Mouse (Mus musculus): Measurements from ENCODE around the gene Ece2. TPM values are rescaled to one million over a fixed set of nuclear protein-coding genes. Genes with fewer than 3 reads are reported as not detected.

The Ece2 gene
- polyA plus RNA-seq, 1 experiment from 2014 or later: 3.3 TPM

DNA sequence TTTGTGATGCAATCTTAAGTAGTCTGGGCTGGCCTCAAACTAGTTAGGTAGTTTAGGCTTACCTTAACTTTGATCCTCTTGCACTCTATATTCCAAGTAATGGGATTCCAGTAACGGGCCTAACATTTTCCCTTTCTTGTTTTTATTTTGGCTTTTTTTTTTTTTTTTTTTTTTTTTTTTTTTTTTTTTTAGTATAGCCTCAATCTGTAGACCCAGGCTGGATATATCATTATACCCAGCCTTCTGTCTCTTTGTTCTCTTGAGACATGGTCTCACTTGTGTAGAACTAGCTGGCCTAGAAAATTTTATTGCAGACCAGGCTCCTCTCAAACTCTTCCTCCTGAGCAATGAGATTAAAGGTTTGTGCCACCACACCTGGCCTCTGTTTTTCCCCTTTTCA is 62.0 kb downstream of the Ece2 start:
- ATAC-seq (ENCODE audit: low read depth) (no peak), DNase-seq (ENCODE audit: low spot score) (no peak)
- H3K27ac ChIP-seq (replicated peaks; ENCODE audit: low read depth, low read length): no peak overlapping the region
- no peak overlapping the region for H3K4me3 ChIP-seq (ENCODE audit: low read depth, low read length)
- 63% methylated on average over 1 of the region's 1 CpGs for WGBS
- H3K36me3 ChIP-seq (ENCODE audit: control insufficient read depth, insufficient read depth, low read length): peaks cover 58% of the 10 kb centered on the region
- H3K9ac ChIP-seq (ENCODE audit: low read depth, low read length): no peak overlapping the region
- H3K9me3 ChIP-seq (ENCODE audit: control insufficient read depth, low read length): no peaks in the 10 kb centered on the region
- H3K4me2 ChIP-seq (ENCODE audit: low read depth, low read length): no peak overlapping the region
- H3K4me1 ChIP-seq (ENCODE audit: control insufficient read depth, insufficient read depth, low read length): peaks cover 15% of the 10 kb centered on the region
- no peaks in the 10 kb centered on the region for H3K27me3 ChIP-seq (replicated peaks; ENCODE audit: control insufficient read depth, insufficient read depth, low read length)

DNA sequence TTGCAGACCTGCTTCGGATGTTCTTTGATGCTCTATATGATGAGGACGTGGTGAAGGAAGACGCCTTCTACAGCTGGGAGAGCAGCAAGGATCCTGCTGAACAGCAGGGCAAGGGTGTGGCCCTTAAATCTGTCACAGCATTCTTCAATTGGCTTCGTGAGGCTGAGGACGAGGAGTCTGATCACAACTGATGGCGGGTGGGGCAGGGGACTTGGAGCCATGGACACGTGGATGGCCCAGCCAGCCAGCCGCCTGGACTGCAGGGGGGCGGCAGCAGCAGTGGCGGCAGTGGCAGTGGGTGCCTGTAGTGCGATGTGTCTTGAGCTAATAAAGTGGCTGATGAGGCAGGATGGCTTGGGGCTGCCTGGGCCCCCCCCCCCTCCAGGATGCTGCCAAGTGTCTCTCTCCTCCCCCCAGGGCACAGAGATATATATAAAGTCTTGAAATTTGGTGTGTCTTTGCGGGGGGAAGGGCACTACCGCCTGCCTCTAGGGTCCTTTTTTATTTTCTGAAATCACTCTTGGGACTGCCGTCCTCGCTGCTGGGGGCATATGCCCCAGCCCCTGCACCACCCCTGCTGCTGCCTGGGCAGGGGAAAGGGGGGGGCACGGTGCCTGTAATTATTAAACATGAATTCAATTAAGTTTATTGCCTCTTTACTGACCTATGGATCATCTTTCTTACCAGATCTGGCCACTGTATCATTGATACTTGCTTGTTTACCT is 62.8 kb downstream of the Ece2 start:
- Histone ChIP-seq H3K9ac (ENCODE audit: low read depth, low read length) (peak overlapping the region; percentile 79; the same call in 1 of the 2 replicates), H3K4me2 (ENCODE audit: low read depth, low read length) (peak overlapping the region; percentile 94), H3K36me3 (ENCODE audit: control insufficient read depth, insufficient read depth, low read length) (peaks cover 51% of the 10 kb centered on the region), H3K4me1 (ENCODE audit: control insufficient read depth, insufficient read depth, low read length) (peaks cover 15% of the 10 kb centered on the region), H3K27me3 (replicated peaks; ENCODE audit: control insufficient read depth, insufficient read depth, low read length) (no peaks in the 10 kb centered on the region), H3K9me3 (ENCODE audit: control insufficient read depth, low read length) (no peaks in the 10 kb centered on the region), H3K27ac (replicated peaks; ENCODE audit: low read depth, low read length) (peak overlapping the region; percentile 92), H3K4me3 (ENCODE audit: low read depth, low read length) (peak overlapping the region; percentile 63)
- DNase-seq (ENCODE audit: low spot score) (no peak), ATAC-seq (ENCODE audit: low read depth) (no peak)
- 36% methylated on average over 16 of the region's 16 CpGs for WGBS

DNA sequence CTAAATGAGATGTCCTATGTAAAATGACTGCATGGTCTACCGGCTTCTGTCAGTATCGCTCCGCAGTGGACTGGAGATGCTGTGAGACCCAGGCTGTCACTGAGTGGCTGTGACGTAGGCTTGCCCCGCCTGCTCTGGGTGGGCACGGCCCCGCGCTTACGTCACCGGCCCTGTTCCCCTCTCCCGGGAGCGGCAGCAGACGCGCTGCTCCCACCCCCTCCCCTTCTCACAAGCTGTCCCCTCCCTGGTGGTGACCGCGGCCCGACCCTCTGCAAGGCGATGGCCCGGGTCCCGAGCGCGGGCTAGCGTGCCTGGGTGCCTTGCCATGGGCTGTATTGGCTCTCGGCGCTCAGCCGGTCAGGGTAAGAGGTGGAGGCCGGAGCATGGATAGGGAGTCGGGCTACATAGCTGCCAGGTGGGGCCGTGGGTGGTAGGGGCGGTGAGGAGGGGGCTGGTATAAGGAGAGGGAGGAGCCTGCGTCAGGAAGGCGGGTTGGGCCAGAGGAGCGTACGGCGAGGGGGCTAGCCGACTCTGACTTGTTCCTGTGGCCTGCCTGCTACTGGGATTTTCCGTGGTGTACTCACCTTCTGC is 63.6 kb downstream of the Ece2 start, which contains the start of gene Fam131a:
TSS of gene Fam131a (plus strand) at position 131 of the 591 bp plus-strand sequence.
- Histone ChIP-seq H3K4me3 (ENCODE audit: low read depth, low read length) (peak within 1 kb of the TSS; percentile 63), H3K4me2 (ENCODE audit: low read depth, low read length) (peak within 1 kb of the TSS; percentile 94), H3K4me1 (ENCODE audit: control insufficient read depth, insufficient read depth, low read length) (peaks cover 15% of the 10 kb centered on the region), H3K9me3 (ENCODE audit: control insufficient read depth, low read length) (no peaks in the 10 kb centered on the region), H3K27ac (replicated peaks; ENCODE audit: low read depth, low read length) (peak within 1 kb of the TSS; percentile 92), H3K36me3 (ENCODE audit: control insufficient read depth, insufficient read depth, low read length) (peaks cover 43% of the 10 kb centered on the region), H3K9ac (ENCODE audit: low read depth, low read length) (peak within 1 kb of the TSS; percentile 79), H3K27me3 (replicated peaks; ENCODE audit: control insufficient read depth, insufficient read depth, low read length) (no peaks in the 10 kb centered on the region)
- DNase-seq (ENCODE audit: low spot score) (peak; percentile 96), ATAC-seq (ENCODE audit: low read depth) (peak; percentile 94)
- WGBS: under 1% methylated on average over 30 of the region's 37 CpGs

DNA sequence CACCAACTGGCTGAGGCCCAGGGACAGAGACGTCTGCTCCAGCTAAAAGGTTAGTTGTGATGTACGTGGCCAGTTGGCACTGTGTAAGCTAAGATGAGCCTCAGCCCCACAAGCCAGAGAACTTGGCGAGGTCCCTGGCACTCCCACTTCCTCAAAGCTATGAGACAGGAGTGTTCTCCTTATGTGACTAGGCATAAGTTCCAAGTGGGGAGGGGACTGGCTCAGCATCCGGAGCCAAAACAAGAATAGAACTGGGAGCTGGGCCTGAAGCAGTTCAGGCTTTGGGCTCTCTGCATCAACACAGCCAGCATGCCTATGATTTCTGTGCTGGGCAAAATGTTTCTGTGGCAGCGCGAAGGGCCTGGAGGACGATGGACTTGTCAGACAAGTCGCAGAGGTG is 65.2 kb downstream of the Ece2 start:
- Histone ChIP-seq H3K4me3 (ENCODE audit: low read depth, low read length) (peak overlapping the region; percentile 37; the same call in 1 of the 2 replicates), H3K27ac (replicated peaks; ENCODE audit: low read depth, low read length) (peak overlapping the region; percentile 63; the same call in 1 of the 2 replicates), H3K36me3 (ENCODE audit: control insufficient read depth, insufficient read depth, low read length) (peaks cover 34% of the 10 kb centered on the region), H3K4me1 (ENCODE audit: control insufficient read depth, insufficient read depth, low read length) (peaks cover 15% of the 10 kb centered on the region), H3K4me2 (ENCODE audit: low read depth, low read length) (peak overlapping the region; percentile 74; the same call in 1 of the 2 replicates), H3K9ac (ENCODE audit: low read depth, low read length) (no peak overlapping the region), H3K27me3 (replicated peaks; ENCODE audit: control insufficient read depth, insufficient read depth, low read length) (no peaks in the 10 kb centered on the region), H3K9me3 (ENCODE audit: control insufficient read depth, low read length) (no peaks in the 10 kb centered on the region)
- 71% methylated on average over 8 of the region's 8 CpGs for WGBS
- ATAC-seq (ENCODE audit: low read depth) (no peak), DNase-seq (ENCODE audit: low spot score) (peak; percentile 59)

DNA sequence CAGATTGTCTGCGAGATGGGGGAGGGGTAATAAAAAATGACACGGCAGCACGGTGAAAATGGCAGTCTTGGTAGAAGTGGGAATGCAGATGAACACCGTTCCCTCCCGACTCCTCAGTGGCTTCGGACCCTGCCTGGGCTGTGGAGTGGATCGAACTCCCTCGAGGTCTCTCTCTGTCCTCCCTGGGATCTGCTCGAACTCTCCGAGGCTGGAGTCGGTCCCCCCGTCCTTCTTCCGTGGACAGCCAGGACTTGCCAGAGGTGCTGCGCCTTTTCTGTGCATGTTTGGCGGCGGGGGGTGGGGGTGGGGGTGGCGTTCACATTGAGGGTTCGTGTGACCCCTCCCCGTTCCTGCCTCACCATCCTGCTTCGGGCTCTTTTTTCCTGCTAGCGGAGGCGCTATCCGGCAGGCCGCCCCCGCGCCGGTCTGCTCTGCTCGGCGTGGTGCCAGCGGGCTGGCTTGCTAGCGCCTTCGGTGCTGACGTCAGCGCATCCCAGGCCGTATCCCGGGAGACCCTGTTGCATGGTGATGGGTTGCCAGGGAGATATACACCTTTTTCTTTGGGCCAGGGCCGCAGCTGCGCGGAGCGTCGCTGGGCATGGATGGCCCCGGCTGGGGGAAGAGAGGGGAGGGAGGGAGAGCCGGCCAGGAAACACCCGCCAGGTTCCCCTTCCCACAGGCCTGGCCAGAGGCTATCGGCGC is 66.1 kb downstream of the Ece2 start:
- ATAC-seq (ENCODE audit: low read depth) (peak; percentile 77), DNase-seq (ENCODE audit: low spot score) (peak; percentile 95)
- peaks cover 15% of the 10 kb centered on the region for H3K4me1 ChIP-seq (ENCODE audit: control insufficient read depth, insufficient read depth, low read length)
- H3K9me3 ChIP-seq (ENCODE audit: control insufficient read depth, low read length): no peaks in the 10 kb centered on the region
- H3K36me3 ChIP-seq (ENCODE audit: control insufficient read depth, insufficient read depth, low read length): peaks cover 26% of the 10 kb centered on the region
- H3K27ac ChIP-seq (replicated peaks; ENCODE audit: low read depth, low read length): peak overlapping the region; percentile 63
- WGBS: 2% methylated on average over 36 of the region's 46 CpGs
- no peaks in the 10 kb centered on the region for H3K27me3 ChIP-seq (replicated peaks; ENCODE audit: control insufficient read depth, insufficient read depth, low read length)
- H3K4me3 ChIP-seq (ENCODE audit: low read depth, low read length): peak overlapping the region; percentile 37
- peak overlapping the region; percentile 65 for H3K9ac ChIP-seq (ENCODE audit: low read depth, low read length)
- peak overlapping the region; percentile 74 for H3K4me2 ChIP-seq (ENCODE audit: low read depth, low read length)

MicroRNA genes within 50 kb of the gene (microRNA counts, 519-probe panel; counts per million panel counts)
- microRNA mmu-miR-1224: 2,620 counts per million, percentile 55 among the panel's probes with 10 or more counts

Small RNA genes within 50 kb of the gene (microRNA-seq; reads per million reads assigned to microRNA genes)
- gene Mir1224 (ENCODE audit: borderline number of aligned reads): 7.0 reads per million, percentile 25 among the genes with 10 or more reads in this experiment

Other genes with a start within 250 kb of the Ece2 start
- gene Abcc5, start 203.4 kb upstream of the Ece2 start, polyA plus RNA-seq (2014; fragmentation: Nextera tagmentation; extraction: Ambion mirVana): 63.5 and 63.8 TPM in 2 replicates
- 82.4 and 88.0 TPM in 2 replicates for gene Eif2b5, start 131.0 kb upstream of the Ece2 start, polyA plus RNA-seq (2014; fragmentation: Nextera tagmentation; extraction: Ambion mirVana)
- gene Dvl3, start 112.8 kb upstream of the Ece2 start, polyA plus RNA-seq (2014; fragmentation: Nextera tagmentation; extraction: Ambion mirVana): 26.5 and 30.8 TPM in 2 replicates
- 573 and 628 TPM in 2 replicates for gene Ap2m1, start 94.3 kb upstream of the Ece2 start, polyA plus RNA-seq (2014; fragmentation: Nextera tagmentation; extraction: Ambion mirVana)
- 54.2 and 61.5 TPM in 2 replicates for gene Abcf3, start 81.3 kb upstream of the Ece2 start, polyA plus RNA-seq (2014; fragmentation: Nextera tagmentation; extraction: Ambion mirVana)
- 2.2 and 3.1 TPM in 2 replicates for gene Vwa5b2, start 40.4 kb upstream of the Ece2 start, polyA plus RNA-seq (2014; fragmentation: Nextera tagmentation; extraction: Ambion mirVana)
- 33.1 and 36.3 TPM in 2 replicates for gene Eef1akmt4, start 18.2 kb upstream of the Ece2 start, polyA plus RNA-seq (2014; fragmentation: Nextera tagmentation; extraction: Ambion mirVana)
- gene Gm49333, start 18.2 kb upstream of the Ece2 start, polyA plus RNA-seq (2014; fragmentation: Nextera tagmentation; extraction: Ambion mirVana): 0.70 TPM in 1 of 2 replicates, not detected in the other
- 40.2 and 40.6 TPM in 2 replicates for gene Alg3, start 18.1 kb upstream of the Ece2 start, polyA plus RNA-seq (2014; fragmentation: Nextera tagmentation; extraction: Ambion mirVana)
- gene Camk2n2, start 8.5 kb upstream of the Ece2 start, polyA plus RNA-seq (2014; fragmentation: Nextera tagmentation; extraction: Ambion mirVana): 2.1 and 3.0 TPM in 2 replicates
- 278 and 312 TPM in 2 replicates for gene Psmd2, start 21.8 kb downstream of the Ece2 start, polyA plus RNA-seq (2014; fragmentation: Nextera tagmentation; extraction: Ambion mirVana)
- gene Eif4g1, start 38.5 kb downstream of the Ece2 start, polyA plus RNA-seq (2014; fragmentation: Nextera tagmentation; extraction: Ambion mirVana): 153 and 157 TPM in 2 replicates
- gene Fam131a, start 63.4 kb downstream of the Ece2 start, polyA plus RNA-seq (2014; fragmentation: Nextera tagmentation; extraction: Ambion mirVana): 10.9 and 11.2 TPM in 2 replicates
- 107 and 115 TPM in 2 replicates for gene Polr2h, start 87.8 kb downstream of the Ece2 start, polyA plus RNA-seq (2014; fragmentation: Nextera tagmentation; extraction: Ambion mirVana)
- 11.9 and 13.3 TPM in 2 replicates for gene Clcn2, start 87.9 kb downstream of the Ece2 start, polyA plus RNA-seq (2014; fragmentation: Nextera tagmentation; extraction: Ambion mirVana)
- 9.1 and 11.7 TPM in 2 replicates for gene Chrd, start 103.3 kb downstream of the Ece2 start, polyA plus RNA-seq (2014; fragmentation: Nextera tagmentation; extraction: Ambion mirVana)
- 0.54 and 0.89 TPM in 2 replicates for gene Thpo, start 104.7 kb downstream of the Ece2 start, polyA plus RNA-seq (2014; fragmentation: Nextera tagmentation; extraction: Ambion mirVana)

All from embryonic facial prominence, embryonic 14.5 days (tissue).